Mouse (Mus musculus) inflammation-experienced regulatory T-cells, adult 6 months (primary cell): ENCODE data around the gene Esyt1. TPM values are rescaled to one million over a fixed set of nuclear protein-coding genes. Genes with fewer than 3 reads are reported as not detected.

Experiments
- ATAC-seq: one replicate; pipeline ENCODE4 v1.8.0; 2017
- polyA plus RNA-seq, 3 experiments: library from polyadenylated mRNA; unstranded; fragments of 100-300 nt; shearing (Covaris generic); gene quantifications; one replicate each; pipeline ENCODE4 v1.2.1; 2017

Gene Esyt1
- polyA plus RNA-seq, 3 experiments from 2014 or later, result 68.4 to 89.7 (median 70.4) TPM

GRCm38 (mm10) chr10:128487861-128488712, 37.6 kb downstream of the Esyt1 start:
- ATAC-seq, result no peak

DNA sequence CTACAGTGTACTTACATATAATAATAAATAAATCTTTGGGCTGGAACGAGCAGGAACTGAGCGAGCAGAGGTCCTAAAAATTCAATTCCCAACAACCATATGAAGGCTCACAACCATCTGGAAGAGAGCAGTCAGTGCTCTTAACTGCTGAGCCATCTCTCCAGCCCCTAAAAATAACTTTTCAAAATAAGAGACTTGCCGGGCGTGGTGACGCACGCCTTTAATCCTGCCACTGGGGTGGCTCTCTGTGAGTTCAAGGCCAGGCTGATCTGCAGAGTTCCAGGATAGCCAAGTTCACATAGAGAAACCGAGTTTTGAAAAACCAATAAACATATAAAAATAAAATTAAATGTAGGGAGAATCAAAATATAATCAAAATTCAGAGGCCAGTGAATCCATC, 39.3 kb downstream of the Esyt1 start:
- no peak for ATAC-seq

- no peak for ATAC-seq
These were observed 51.3 kb downstream of the Esyt1 start for GRCm38 (mm10) chr10:128474366-128474765.

DNA sequence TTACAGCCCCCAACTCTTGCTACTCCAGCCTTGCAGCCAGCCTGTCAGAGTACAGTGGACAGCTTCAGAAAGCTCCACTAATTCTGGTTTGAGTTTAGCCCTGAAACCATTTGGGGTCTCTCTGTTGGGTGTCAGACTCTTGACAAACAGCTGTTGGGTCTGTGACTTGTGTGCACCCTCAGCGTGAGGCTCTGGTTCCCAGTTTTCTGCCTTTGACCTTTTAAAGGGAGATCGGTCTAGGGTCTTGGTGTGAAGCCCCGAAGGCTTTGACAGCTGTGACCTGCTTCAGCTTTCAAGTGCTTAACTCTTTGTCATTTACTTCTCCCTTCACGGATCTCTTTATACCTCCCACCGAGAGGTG, 65.4 kb downstream of the Esyt1 start:
- ATAC-seq, result no peak

Other genes starting within 250 kb of the Esyt1 start
- gene Il23a, start 227.1 kb downstream of the Esyt1 start, polyA plus RNA-seq, result not detected
- 10 to 100 TPM; 17.4 to 36.9 (median 27.5) TPM for gene Pan2, start 222.5 kb downstream of the Esyt1 start, polyA plus RNA-seq
- gene Cnpy2, start 203.4 kb downstream of the Esyt1 start, polyA plus RNA-seq, result 100 to 1,000 TPM; 101 to 106 (median 102) TPM
- 100 to 1,000 TPM; 138 to 155 (median 155) TPM for gene Cs, start 188.1 kb downstream of the Esyt1 start, polyA plus RNA-seq
- 10 to 100 TPM; 12.8 to 19.9 (median 17.3) TPM for gene Coq10a, start 156.9 kb downstream of the Esyt1 start, polyA plus RNA-seq
- 1 to 10 TPM; 1.7 to 6.7 (median 3.6) TPM for gene Ankrd52, start 148.8 kb downstream of the Esyt1 start, polyA plus RNA-seq
- gene Slc39a5, start 124.6 kb downstream of the Esyt1 start, polyA plus RNA-seq, result not detected
- 10 to 100 TPM; 68.8 to 87.0 (median 73.8) TPM for gene Nabp2, start 114.4 kb downstream of the Esyt1 start, polyA plus RNA-seq
- 10 to 100 TPM; 25.2 to 42.2 (median 37.9) TPM for gene Rnf41, start 114.2 kb downstream of the Esyt1 start, polyA plus RNA-seq
- 10 to 100 TPM; 53.1 to 64.4 (median 57.2) TPM for gene Smarcc2, start 66.6 kb downstream of the Esyt1 start, polyA plus RNA-seq
- gene Myl6, start 31.7 kb downstream of the Esyt1 start, polyA plus RNA-seq, result 1,000 to 10,000 TPM in 1 of 3 experiments, 100 to 1,000 TPM in 2; 949 to 1,454 (median 955) TPM
- 1 to 10 TPM; 2.7 to 4.6 (median 4.5) TPM for gene Myl6b, start 27.2 kb downstream of the Esyt1 start, polyA plus RNA-seq
- 1 to 10 TPM; 5.6 to 9.2 (median 6.0) TPM for gene Zc3h10, start 21.9 kb upstream of the Esyt1 start, polyA plus RNA-seq
- 1,000 to 10,000 TPM; 5,582 to 7,160 (median 6,033) TPM for gene Rpl41, start 23.4 kb upstream of the Esyt1 start, polyA plus RNA-seq
- gene Pa2g4, start 40.1 kb upstream of the Esyt1 start, polyA plus RNA-seq, result 100 to 1,000 TPM; 110 to 145 (median 137) TPM
- 1 to 10 TPM; 2.6 to 9.3 (median 3.9) TPM for gene Erbb3, start 63.8 kb upstream of the Esyt1 start, polyA plus RNA-seq
- 1,000 to 10,000 TPM; 1,205 to 1,760 (median 1,564) TPM for gene Rps26, start 100.9 kb upstream of the Esyt1 start, polyA plus RNA-seq
- gene Ikzf4, start 120.1 kb upstream of the Esyt1 start, polyA plus RNA-seq, result 100 to 1,000 TPM in 2 of 3 experiments, 10 to 100 TPM in 1; 76.5 to 154 (median 110) TPM
- gene Suox, start 148.2 kb upstream of the Esyt1 start, polyA plus RNA-seq, result 10 to 100 TPM; 17.0 to 29.7 (median 24.3) TPM
- 10 to 100 TPM; 44.3 to 69.5 (median 63.9) TPM for gene Rab5b, start 170.4 kb upstream of the Esyt1 start, polyA plus RNA-seq
- gene Pmel, start 178.3 kb upstream of the Esyt1 start, polyA plus RNA-seq, result 1 to 10 TPM; 4.2 to 5.4 (median 4.3) TPM
- 10 to 100 TPM; 16.8 to 38.3 (median 19.9) TPM for gene Cdk2, start 179.2 kb upstream of the Esyt1 start, polyA plus RNA-seq
- gene Dgka, start 219.0 kb upstream of the Esyt1 start, polyA plus RNA-seq, result 100 to 1,000 TPM; 184 to 337 (median 319) TPM
- 10 to 100 TPM; 64.5 to 69.6 (median 66.4) TPM for gene Pym1, start 222.0 kb upstream of the Esyt1 start, polyA plus RNA-seq